In genomic region chr5:8310907-8311306, GRCm38 (mm10) we compare ENCODE assay signal across 17 mouse cellular contexts. TPM values are rescaled to one million over a fixed set of nuclear protein-coding genes. Genes with fewer than 3 reads are reported as not detected.
A peak's percentile ranks its signal among the peaks of the same experiment; 100 is the strongest.
DNase-seq lines count a peak whose midpoint lies in the region; ATAC-seq lines count a peak whose summit lies in the region.
"Had no signal": no experiment of that assay in that cellular context is flagged by ENCODE, and none has a peak within 500 bp of the region (broad histone marks: within the 10 kb centered on the region; RNA-seq: fewer than 3 reads in every experiment).

No protein-coding gene starts in this region.

- ATAC-seq in embryonic facial prominence, embryonic 14.5 days (ENCODE audit: low read depth): 0 out of 2 replicates have a peak, but pooled peaks have one; percentile 37
- ATAC-seq in limb, embryonic 13.5 days (ENCODE audit: low FRiP score, low read depth): peak; percentile 59
- ATAC-seq: forebrain, postnatal 0 days; intestine, embryonic 15.5 days had no signal

- no peak overlapping the region for H3K4me3 ChIP-seq in embryonic facial prominence, embryonic 14.5 days (ENCODE audit: low read depth, low read length)
- H3K4me3 ChIP-seq in limb, embryonic 13.5 days: no peak overlapping the region
- H3K4me3 ChIP-seq: heart, embryonic 15.5 days; hindbrain, embryonic 13.5 days; intestine, embryonic 15.5 days had no signal

- no peak overlapping the region for H3K9ac ChIP-seq in embryonic facial prominence, embryonic 14.5 days (ENCODE audit: low read depth, low read length)
- no peak overlapping the region for H3K9ac ChIP-seq in limb, embryonic 13.5 days
- H3K9ac ChIP-seq: forebrain, postnatal 0 days; heart, embryonic 15.5 days; hindbrain, embryonic 13.5 days; intestine, embryonic 15.5 days had no signal

- 48% methylated on average over 4 of the region's 4 CpGs for WGBS in embryonic facial prominence, embryonic 14.5 days
- 28% methylated on average over 4 of the region's 4 CpGs for WGBS in limb, embryonic 13.5 days

- H3K36me3 ChIP-seq in embryonic facial prominence, embryonic 14.5 days (ENCODE audit: control insufficient read depth, insufficient read depth, low read length): no peaks in the 10 kb centered on the region
- no peaks in the 10 kb centered on the region for H3K36me3 ChIP-seq in limb, embryonic 13.5 days
- H3K36me3 ChIP-seq: heart, embryonic 15.5 days; hindbrain, embryonic 13.5 days; intestine, embryonic 15.5 days had no signal

- no peaks in the 10 kb centered on the region for H3K27me3 ChIP-seq in embryonic facial prominence, embryonic 14.5 days (replicated peaks; ENCODE audit: control insufficient read depth, insufficient read depth, low read length)
- no peaks in the 10 kb centered on the region for H3K27me3 ChIP-seq in limb, embryonic 13.5 days
- H3K27me3 ChIP-seq: heart, embryonic 15.5 days; hindbrain, embryonic 13.5 days; intestine, embryonic 15.5 days had no signal

- H3K4me1 ChIP-seq in embryonic facial prominence, embryonic 14.5 days (ENCODE audit: control insufficient read depth, insufficient read depth, low read length): no peaks in the 10 kb centered on the region; the same call in 1 of the 2 replicates
- peaks cover 7% of the 10 kb centered on the region for H3K4me1 ChIP-seq in limb, embryonic 13.5 days
- H3K4me1 ChIP-seq: heart, embryonic 15.5 days; hindbrain, embryonic 13.5 days; intestine, embryonic 15.5 days had no signal

- no peaks in the 10 kb centered on the region for H3K9me3 ChIP-seq in embryonic facial prominence, embryonic 14.5 days (ENCODE audit: control insufficient read depth, low read length)
- H3K9me3 ChIP-seq in limb, embryonic 13.5 days: no peaks in the 10 kb centered on the region
- H3K9me3 ChIP-seq: heart, embryonic 15.5 days; hindbrain, embryonic 13.5 days; intestine, embryonic 15.5 days had no signal

- H3K27ac ChIP-seq in embryonic facial prominence, embryonic 14.5 days (replicated peaks; ENCODE audit: low read depth, low read length): no peak overlapping the region
- no peak overlapping the region for H3K27ac ChIP-seq in limb, embryonic 13.5 days
- H3K27ac ChIP-seq: heart, embryonic 15.5 days; hindbrain, embryonic 13.5 days; intestine, embryonic 15.5 days; stomach, postnatal 0 days had no signal

- intact Hi-C loops in heart, postnatal 14 days (cut with DNase I): no loop called here

- no peak overlapping the region for H3K4me2 ChIP-seq in embryonic facial prominence, embryonic 14.5 days (ENCODE audit: low read depth, low read length)
- peak overlapping the region; percentile 3; the same call in 1 of the 2 replicates for H3K4me2 ChIP-seq in limb, embryonic 13.5 days (replicated peaks)
- H3K4me2 ChIP-seq: heart, embryonic 15.5 days; hindbrain, embryonic 13.5 days; intestine, embryonic 15.5 days had no signal

- peak; percentile 7 to 9 for DNase-seq in heart, postnatal 14 days
- no peak for DNase-seq in heart, adult 9 months (ENCODE audit: low spot score in 2 of 2)
- DNase-seq in kidney, postnatal 4 days: peak; percentile 11 to 14
- DNase-seq in kidney, postnatal 25 days: no peak
- DNase-seq in embryonic facial prominence, embryonic 14.5 days (ENCODE audit: low spot score): peak; percentile 71
- no peak for DNase-seq in adrenal gland, postnatal 10 days
- no peak for DNase-seq in thymus, postnatal 0 days (ENCODE audit: low spot score)
- DNase-seq: cerebellum, adult 11 months; cerebellum, postnatal 25 days; forebrain, postnatal 0 days; lung, adult 18-20 months; thymus, postnatal 25 days had no signal

RNA-seq across cellular contexts. Expression of gene Adam22, which starts 57.1 kb away (rescaled TPM):
- 1 to 10 TPM; 4.2 to 4.5 TPM for total RNA-seq in heart, postnatal 14 days (2021)
- polyA plus RNA-seq in embryonic facial prominence, embryonic 14.5 days (2014; fragmentation: Nextera tagmentation; extraction: Ambion mirVana): 14.8 and 15.0 TPM in 2 replicates
- polyA plus RNA-seq in limb, embryonic 13.5 days (2015; fragmentation: Nextera tagmentation; extraction: Ambion mirVana): 13.7 and 14.6 TPM in 2 replicates
- 1 to 10 TPM; 5.2 to 6.8 TPM for total RNA-seq in adrenal gland, postnatal 10 days (2021)
- 0.85 and 1.3 TPM in 2 replicates for polyA plus RNA-seq in thymus, postnatal 0 days (2015; fragmentation: Nextera tagmentation; extraction: Ambion mirVana)

Comparison
In these comparisons a context has a peak if more than half of its experiments do, and no peak if none do; other contexts are left out.
1. DNase-seq: peak in heart, postnatal 14 days (2 of 2), kidney, postnatal 4 days (2 of 2) and embryonic facial prominence, embryonic 14.5 days (single experiment); none in heart, adult 9 months (0 of 2), kidney, postnatal 25 days (0 of 2), adrenal gland, postnatal 10 days (single experiment) and thymus, postnatal 0 days (single experiment).